Mouse (Mus musculus): ENCODE data around the gene Sulf2.

Sulf2 gene

GRCm38 (mm10) chr2:166150584-166150983, 4.9 kb downstream of the Sulf2 start:
- no peak for DNase-seq (ENCODE audit: low read depth in 1 of 2, low spot score in 2 of 2)

GRCm38 (mm10) chr2:166149482-166149881, 6.0 kb downstream of the Sulf2 start:
- no peak for DNase-seq (ENCODE audit: low read depth in 1 of 2, low spot score in 2 of 2)

- DNase-seq (ENCODE audit: low read depth in 1 of 2, low spot score in 2 of 2), result no peak
Measured at GRCm38 (mm10) chr2:166148672-166149332, 6.7 kb downstream of the Sulf2 start.

GRCm38 (mm10) chr2:166147930-166148651, 7.4 kb downstream of the Sulf2 start:
- no peak for DNase-seq (ENCODE audit: low read depth in 1 of 2, low spot score in 2 of 2)

- no peak for DNase-seq (ENCODE audit: low read depth in 1 of 2, low spot score in 2 of 2)
Measured at GRCm38 (mm10) chr2:166146446-166146845, 9.0 kb downstream of the Sulf2 start.

- DNase-seq (ENCODE audit: low read depth in 1 of 2, low spot score in 2 of 2), result no peak
Measured at GRCm38 (mm10) chr2:166145031-166145430, 10.4 kb downstream of the Sulf2 start.

GRCm38 (mm10) chr2:166143871-166144270, 11.6 kb downstream of the Sulf2 start:
- no peak for DNase-seq (ENCODE audit: low read depth in 1 of 2, low spot score in 2 of 2)

- no peak for DNase-seq (ENCODE audit: low read depth in 1 of 2, low spot score in 2 of 2)
Measured at GRCm38 (mm10) chr2:166142561-166143112, 12.8 kb downstream of the Sulf2 start.

- DNase-seq (ENCODE audit: low read depth in 1 of 2, low spot score in 2 of 2), result no peak
Measured at GRCm38 (mm10) chr2:166141910-166142309, 13.6 kb downstream of the Sulf2 start.

- no peak for DNase-seq (ENCODE audit: low read depth in 1 of 2, low spot score in 2 of 2)
Measured at GRCm38 (mm10) chr2:166141039-166141438, 14.4 kb downstream of the Sulf2 start.

- DNase-seq (ENCODE audit: low read depth in 1 of 2, low spot score in 2 of 2), result no peak
Measured at GRCm38 (mm10) chr2:166140427-166140826, 15.0 kb downstream of the Sulf2 start.

- no peak for DNase-seq (ENCODE audit: low read depth in 1 of 2, low spot score in 2 of 2)
Measured at GRCm38 (mm10) chr2:166138308-166138707, 17.2 kb downstream of the Sulf2 start.

GRCm38 (mm10) chr2:166137467-166137866, 18.0 kb downstream of the Sulf2 start:
- DNase-seq (ENCODE audit: low read depth in 1 of 2, low spot score in 2 of 2), result no peak

- DNase-seq (ENCODE audit: low read depth in 1 of 2, low spot score in 2 of 2), result no peak
Measured at GRCm38 (mm10) chr2:166135711-166136485, 19.6 kb downstream of the Sulf2 start.

- DNase-seq (ENCODE audit: low read depth in 1 of 2, low spot score in 2 of 2), result no peak
Measured at GRCm38 (mm10) chr2:166128756-166129155, 26.7 kb downstream of the Sulf2 start.

GRCm38 (mm10) chr2:166128032-166128431, 27.4 kb downstream of the Sulf2 start:
- no peak for DNase-seq (ENCODE audit: low read depth in 1 of 2, low spot score in 2 of 2)

- DNase-seq (ENCODE audit: low read depth in 1 of 2, low spot score in 2 of 2), result no peak
Measured at GRCm38 (mm10) chr2:166126343-166126742, 29.1 kb downstream of the Sulf2 start.

GRCm38 (mm10) chr2:166125492-166126252, 29.8 kb downstream of the Sulf2 start:
- no peak for DNase-seq (ENCODE audit: low read depth in 1 of 2, low spot score in 2 of 2)

GRCm38 (mm10) chr2:166125033-166125432, 30.4 kb downstream of the Sulf2 start:
- DNase-seq (ENCODE audit: low read depth in 1 of 2, low spot score in 2 of 2), result no peak

GRCm38 (mm10) chr2:166122781-166123180, 32.7 kb downstream of the Sulf2 start:
- no peak for DNase-seq (ENCODE audit: low read depth in 1 of 2, low spot score in 2 of 2)
